Mouse (Mus musculus): ENCODE measurements around the gene Srgap1. TPM values are rescaled to one million over a fixed set of nuclear protein-coding genes. Genes with fewer than 3 reads are reported as not detected.

The Srgap1 gene
- polyA plus RNA-seq, 1 experiment from 2014 or later: 10.2 TPM

- Histone ChIP-seq H3K9me3 (replicated peaks; ENCODE audit: low read length) (no peaks in the 10 kb centered on the region; the same call in 1 of the 2 replicates), H3K27ac (no peak overlapping the region), H3K4me1 (replicated peaks; ENCODE audit: insufficient read depth, low read length) (peaks cover 10% of the 10 kb centered on the region), H3K4me2 (ENCODE audit: low read length) (no peak overlapping the region), H3K9ac (ENCODE audit: low read depth, low read length) (no peak overlapping the region), H3K27me3 (ENCODE audit: insufficient read depth, low read length) (no peaks in the 10 kb centered on the region), H3K36me3 (ENCODE audit: insufficient read depth, low read length) (no peaks in the 10 kb centered on the region), H3K4me3 (replicated peaks; ENCODE audit: low read depth, low read length) (no peak overlapping the region)
- no peak for DNase-seq (ENCODE audit: low spot score)
- no peak for TF ChIP-seq CTCF (IDR thresholded peaks at IDR 0.05; ENCODE audit: low read depth)
- 89% methylated on average over 5 of the region's 5 CpGs for WGBS
- ATAC-seq (replicated peaks; ENCODE audit: low FRiP score, low read depth): no peak
Measured at GRCm38 (mm10) chr10:122020906-122021305, 26.2 kb downstream of the Srgap1 start.

- H3K9ac ChIP-seq (ENCODE audit: low read depth, low read length): no peak overlapping the region
- no peak for TF ChIP-seq CTCF (IDR thresholded peaks at IDR 0.05; ENCODE audit: low read depth)
- 72% methylated on average over 5 of the region's 5 CpGs for WGBS
- no peak overlapping the region for H3K27ac ChIP-seq
- H3K4me2 ChIP-seq (ENCODE audit: low read length): no peak overlapping the region
- ATAC-seq (replicated peaks; ENCODE audit: low FRiP score, low read depth): no peak
- H3K27me3 ChIP-seq (ENCODE audit: insufficient read depth, low read length): no peaks in the 10 kb centered on the region
- no peak for DNase-seq (ENCODE audit: low spot score)
- H3K4me1 ChIP-seq (replicated peaks; ENCODE audit: insufficient read depth, low read length): peaks cover 10% of the 10 kb centered on the region
- H3K9me3 ChIP-seq (replicated peaks; ENCODE audit: low read length): no peaks in the 10 kb centered on the region; the same call in 1 of the 2 replicates
- no peaks in the 10 kb centered on the region for H3K36me3 ChIP-seq (ENCODE audit: insufficient read depth, low read length)
- H3K4me3 ChIP-seq (replicated peaks; ENCODE audit: low read depth, low read length): no peak overlapping the region
Measured at GRCm38 (mm10) chr10:122020255-122020654, 26.9 kb downstream of the Srgap1 start.

GRCm38 (mm10) chr10:122018594-122019048 is 28.5 kb downstream of the Srgap1 start:
- Histone ChIP-seq H3K27ac (no peak overlapping the region), H3K4me3 (replicated peaks; ENCODE audit: low read depth, low read length) (no peak overlapping the region), H3K4me2 (ENCODE audit: low read length) (no peak overlapping the region; the same call in 1 of the 2 replicates), H3K27me3 (ENCODE audit: insufficient read depth, low read length) (no peaks in the 10 kb centered on the region), H3K36me3 (ENCODE audit: insufficient read depth, low read length) (no peaks in the 10 kb centered on the region), H3K4me1 (replicated peaks; ENCODE audit: insufficient read depth, low read length) (peaks cover 10% of the 10 kb centered on the region), H3K9ac (ENCODE audit: low read depth, low read length) (no peak overlapping the region), H3K9me3 (replicated peaks; ENCODE audit: low read length) (no peaks in the 10 kb centered on the region)
- DNase-seq (ENCODE audit: low spot score) (peak; percentile 76), ATAC-seq (replicated peaks; ENCODE audit: low FRiP score, low read depth) (peak; percentile 31)
- WGBS: 29% methylated on average over 10 of the region's 10 CpGs
- TF ChIP-seq CTCF (IDR thresholded peaks at IDR 0.05; ENCODE audit: low read depth): no peak

GRCm38 (mm10) chr10:122017743-122018142 is 29.4 kb downstream of the Srgap1 start:
- Histone ChIP-seq H3K27ac (no peak overlapping the region), H3K9ac (ENCODE audit: low read depth, low read length) (no peak overlapping the region), H3K4me3 (replicated peaks; ENCODE audit: low read depth, low read length) (no peak overlapping the region), H3K9me3 (replicated peaks; ENCODE audit: low read length) (no peaks in the 10 kb centered on the region), H3K36me3 (ENCODE audit: insufficient read depth, low read length) (no peaks in the 10 kb centered on the region), H3K4me2 (ENCODE audit: low read length) (no peak overlapping the region), H3K27me3 (ENCODE audit: insufficient read depth, low read length) (no peaks in the 10 kb centered on the region), H3K4me1 (replicated peaks; ENCODE audit: insufficient read depth, low read length) (peaks cover 10% of the 10 kb centered on the region)
- ATAC-seq (replicated peaks; ENCODE audit: low FRiP score, low read depth): no peak
- no peak for DNase-seq (ENCODE audit: low spot score)
- 70% methylated on average over 8 of the region's 8 CpGs for WGBS
- no peak for TF ChIP-seq CTCF (IDR thresholded peaks at IDR 0.05; ENCODE audit: low read depth)

GRCm38 (mm10) chr10:122017063-122017462 is 30.1 kb downstream of the Srgap1 start:
- WGBS: 42% methylated on average over 5 of the region's 5 CpGs
- Histone ChIP-seq H3K4me1 (replicated peaks; ENCODE audit: insufficient read depth, low read length) (peaks cover 10% of the 10 kb centered on the region), H3K27me3 (ENCODE audit: insufficient read depth, low read length) (no peaks in the 10 kb centered on the region), H3K9ac (ENCODE audit: low read depth, low read length) (no peak overlapping the region), H3K9me3 (replicated peaks; ENCODE audit: low read length) (no peaks in the 10 kb centered on the region), H3K4me3 (replicated peaks; ENCODE audit: low read depth, low read length) (no peak overlapping the region), H3K36me3 (ENCODE audit: insufficient read depth, low read length) (no peaks in the 10 kb centered on the region), H3K27ac (no peak overlapping the region), H3K4me2 (ENCODE audit: low read length) (no peak overlapping the region)
- TF ChIP-seq CTCF (IDR thresholded peaks at IDR 0.05; ENCODE audit: low read depth): no peak
- ATAC-seq (replicated peaks; ENCODE audit: low FRiP score, low read depth) (peak; percentile 44; the same call in 1 of the 2 replicates), DNase-seq (ENCODE audit: low spot score) (peak; percentile 50)

GRCm38 (mm10) chr10:122016631-122017030 is 30.5 kb downstream of the Srgap1 start:
- no peaks in the 10 kb centered on the region for H3K36me3 ChIP-seq (ENCODE audit: insufficient read depth, low read length)
- no peaks in the 10 kb centered on the region for H3K9me3 ChIP-seq (replicated peaks; ENCODE audit: low read length)
- H3K4me1 ChIP-seq (replicated peaks; ENCODE audit: insufficient read depth, low read length): peaks cover 10% of the 10 kb centered on the region
- H3K27ac ChIP-seq: 0 out of 2 replicates have a peak overlapping the region, but pooled peaks have one; percentile 1
- 84% methylated on average over 3 of the region's 3 CpGs for WGBS
- H3K4me3 ChIP-seq (replicated peaks; ENCODE audit: low read depth, low read length): no peak overlapping the region
- TF ChIP-seq CTCF (IDR thresholded peaks at IDR 0.05; ENCODE audit: low read depth): no peak
- no peak overlapping the region for H3K4me2 ChIP-seq (ENCODE audit: low read length)
- no peak for DNase-seq (ENCODE audit: low spot score)
- H3K27me3 ChIP-seq (ENCODE audit: insufficient read depth, low read length): no peaks in the 10 kb centered on the region
- H3K9ac ChIP-seq (ENCODE audit: low read depth, low read length): no peak overlapping the region
- ATAC-seq (replicated peaks; ENCODE audit: low FRiP score, low read depth): no peak

GRCm38 (mm10) chr10:122012321-122012720 is 34.8 kb downstream of the Srgap1 start:
- peaks cover 11% of the 10 kb centered on the region for H3K4me1 ChIP-seq (replicated peaks; ENCODE audit: insufficient read depth, low read length)
- no peak for TF ChIP-seq CTCF (IDR thresholded peaks at IDR 0.05; ENCODE audit: low read depth)
- no peak overlapping the region for H3K4me3 ChIP-seq (replicated peaks; ENCODE audit: low read depth, low read length)
- DNase-seq (ENCODE audit: low spot score) (no peak), ATAC-seq (replicated peaks; ENCODE audit: low FRiP score, low read depth) (no peak)
- no peaks in the 10 kb centered on the region for H3K36me3 ChIP-seq (ENCODE audit: insufficient read depth, low read length)
- no peak overlapping the region for H3K9ac ChIP-seq (ENCODE audit: low read depth, low read length)
- no peak overlapping the region for H3K27ac ChIP-seq
- no peaks in the 10 kb centered on the region for H3K9me3 ChIP-seq (replicated peaks; ENCODE audit: low read length)
- 80% methylated on average over 6 of the region's 6 CpGs for WGBS
- H3K27me3 ChIP-seq (ENCODE audit: insufficient read depth, low read length): no peaks in the 10 kb centered on the region
- no peak overlapping the region for H3K4me2 ChIP-seq (ENCODE audit: low read length)
